Mouse (Mus musculus) embryonic stem cell, embryonic (primary cell): ENCODE data around the gene Slc11a1.

Experiments used
- CTCF ChIA-PET, 4 experiments: fragments of 300-600 bp in 2 of 4; fragments of 350-600 bp in 2 of 4; sonication (Branson Sonifier 250); formaldehyde crosslinking; loops; one replicate each; lab custom pipeline; 2022; ENCODE audit warnings: inconsistent platforms in 2 of 4; lab: Charles Lee
- POLR2A ChIA-PET, 4 experiments: fragments of 300-600 bp in 2 of 4; fragments of 350-600 bp in 2 of 4; sonication (Branson Sonifier 250); formaldehyde crosslinking; loops; one replicate each; lab custom pipeline; 2022; ENCODE audit warnings: antibody characterized with exemption in 4 of 4, inconsistent platforms in 1 of 4; lab: Charles Lee

The Slc11a1 gene

DNA sequence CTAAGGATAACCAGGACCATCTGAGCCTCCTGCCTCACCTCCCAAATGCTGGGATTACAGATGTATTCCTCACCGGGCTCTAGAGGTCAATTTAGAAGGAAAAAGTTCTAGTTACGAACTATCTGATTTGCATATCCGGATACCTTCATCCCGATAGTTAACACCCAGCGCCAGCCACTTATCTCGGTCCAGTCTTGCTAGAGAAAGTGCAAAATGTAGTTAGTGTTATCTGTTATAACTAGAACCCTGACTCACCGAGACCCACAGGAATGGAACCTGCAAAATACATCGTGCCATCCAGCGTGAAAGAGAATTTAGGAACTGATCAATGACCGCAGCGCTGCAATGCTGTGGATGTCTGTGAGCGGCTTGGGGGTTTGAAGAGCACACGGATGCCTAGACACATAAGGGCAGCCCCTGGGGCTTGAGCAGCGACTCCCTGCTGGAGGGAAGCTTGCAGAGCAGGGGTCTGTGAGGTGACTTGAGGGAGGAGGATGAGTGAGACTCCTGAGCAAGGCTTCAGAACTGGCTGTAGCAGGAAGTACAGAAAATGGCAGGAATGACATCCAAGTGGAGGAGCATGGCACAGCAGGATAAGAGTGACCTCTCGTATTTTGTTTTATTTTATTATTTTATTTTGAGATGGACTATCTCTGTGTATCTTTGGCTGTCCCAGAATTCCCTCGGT lies 26.2 kb downstream of the Slc11a1 start:
- POLR2A ChIA-PET: interaction anchor here in 2 of 4 experiments (1.2 to 3.0 kb wide), 4 partner anchors 14 to 116 kb away, joined by 3 to 12 read pairs (median 8); partner anchors contain the start of genes Aamp (in 1 of the 2) and Pnkd (in 1 of the 2)
- CTCF ChIA-PET: no interaction called here

DNA sequence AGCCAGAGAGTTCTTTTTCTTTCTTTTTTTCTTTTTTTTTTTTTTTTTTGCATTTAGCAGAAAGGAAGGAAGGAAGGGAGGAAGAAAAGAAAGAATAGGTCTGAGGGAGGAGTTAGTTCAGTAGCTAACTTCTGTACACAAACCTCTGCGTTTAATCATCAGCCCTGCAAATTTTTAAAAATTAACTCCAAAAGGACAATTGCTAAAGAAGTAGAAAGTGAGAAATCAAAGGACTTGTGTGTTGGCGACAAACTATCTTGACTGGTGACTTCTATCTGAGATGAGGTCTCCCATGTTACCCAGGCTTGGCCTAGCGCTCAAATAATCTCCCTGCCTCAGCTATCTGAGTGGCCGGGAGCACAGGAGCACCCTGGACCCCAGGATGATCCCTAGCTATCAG lies 29.2 kb downstream of the Slc11a1 start:
- POLR2A ChIA-PET: interaction anchor here in 2 of 4 experiments (0.6 to 2.5 kb wide), 3 partner anchors 11 to 102 kb away, joined by 3 to 9 read pairs (median 3); partner anchors contain the start of gene Cnot9 (in 1 of the 2)
- CTCF ChIA-PET: interaction anchor here in 1 of 4 experiments (0.7 kb wide), 1 partner anchor 30 kb away, joined by 8 read pairs; no protein-coding TSS in a partner anchor

DNA sequence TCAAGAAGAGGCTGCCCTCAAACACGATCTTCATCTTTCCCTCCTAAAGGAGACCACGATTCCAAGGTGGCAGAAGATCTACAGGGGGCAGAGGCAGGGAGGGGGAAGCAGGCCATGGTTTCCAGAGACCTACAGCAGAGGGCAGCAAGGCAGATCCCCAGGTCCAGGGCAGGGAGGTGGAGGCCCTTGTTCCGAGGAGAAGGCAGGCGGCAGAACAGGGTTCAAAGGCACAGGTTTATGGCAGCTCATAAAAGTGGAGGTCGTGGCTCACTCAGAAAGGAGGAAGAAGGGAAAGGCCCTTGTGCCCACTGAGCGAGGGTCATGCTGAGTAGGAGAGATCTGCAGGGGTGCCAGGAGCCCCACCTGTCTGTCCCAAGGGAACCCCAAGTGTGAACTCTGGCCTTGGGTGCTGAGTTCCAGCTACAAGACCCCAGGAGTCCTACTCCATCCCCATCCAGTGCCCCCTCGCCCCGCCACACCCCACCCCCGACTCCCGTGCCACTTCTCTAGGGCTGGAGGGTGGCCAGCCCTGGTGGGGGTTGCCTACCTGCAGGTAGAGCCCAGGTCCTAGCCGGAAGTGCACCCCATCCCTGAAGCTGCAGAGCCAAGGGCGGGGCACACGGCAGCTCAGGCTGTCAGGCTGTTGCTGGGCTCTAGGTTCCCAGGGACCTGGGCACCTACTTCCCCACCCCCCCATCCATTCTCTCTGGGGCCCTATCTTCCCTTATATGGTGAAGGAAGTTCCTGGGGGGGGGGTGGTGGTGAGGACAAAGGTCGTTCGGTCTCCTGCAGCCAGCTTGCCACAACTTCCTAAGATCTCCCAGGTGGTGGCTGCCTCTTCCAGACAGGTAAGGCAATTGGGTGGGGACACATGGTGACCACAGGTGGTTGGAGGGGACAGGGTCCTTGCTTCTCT lies 33.9 kb downstream of the Slc11a1 start, which contains the start of gene Vil1:
Vil1 (plus strand) TSS at position 788 of the 916 bp plus-strand sequence.
- ChIA-PET CTCF (interaction anchor here in 3 of 4 experiments (0.6 to 1.3 kb wide), 6 partner anchors 10 to 58 kb away, joined by 3 to 5 read pairs (median 4); no protein-coding TSS in a partner anchor), POLR2A (interaction anchor here in 3 of 4 experiments (0.7 to 2.4 kb wide), 8 partner anchors 10 to 81 kb away, joined by 3 to 11 read pairs (median 6); no protein-coding TSS in a partner anchor)

DNA sequence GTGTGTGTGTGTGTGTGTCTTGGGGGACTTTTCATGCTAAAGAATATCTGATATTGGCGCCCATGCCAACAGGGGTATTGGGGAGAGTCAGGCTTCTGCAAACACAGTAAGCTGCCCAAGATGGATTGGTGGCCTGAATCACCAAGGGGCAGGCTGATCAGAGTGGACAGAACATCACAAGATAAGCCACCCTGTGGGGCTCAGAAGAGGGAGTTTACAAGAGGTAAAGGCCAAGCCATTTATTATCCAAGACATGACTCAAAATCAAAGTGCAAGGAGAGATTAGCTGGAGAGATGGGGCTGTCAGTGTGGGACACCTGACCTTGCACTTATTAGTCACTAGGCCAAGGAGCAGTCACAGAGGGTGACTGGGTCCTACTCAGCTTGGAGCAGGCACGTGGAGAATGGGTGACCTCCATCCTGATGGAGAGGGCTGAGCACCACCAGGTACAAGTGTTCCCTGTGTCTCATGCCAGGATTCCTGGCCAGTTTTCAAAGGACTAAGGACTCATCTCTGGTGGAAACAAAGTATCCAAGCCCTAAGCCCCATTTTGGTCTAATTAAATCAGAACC lies 36.8 kb downstream of the Slc11a1 start:
- POLR2A ChIA-PET: interaction anchor here in 1 of 4 experiments (0.6 to 1.4 kb wide), 2 partner anchors 14 to 143 kb away, joined by 3 to 8 read pairs; no protein-coding TSS in a partner anchor
- CTCF ChIA-PET: interaction anchor here in 2 of 4 experiments (1.0 to 2.2 kb wide), 3 partner anchors 14 kb away, joined by 3 to 5 read pairs (median 3); no protein-coding TSS in a partner anchor

DNA sequence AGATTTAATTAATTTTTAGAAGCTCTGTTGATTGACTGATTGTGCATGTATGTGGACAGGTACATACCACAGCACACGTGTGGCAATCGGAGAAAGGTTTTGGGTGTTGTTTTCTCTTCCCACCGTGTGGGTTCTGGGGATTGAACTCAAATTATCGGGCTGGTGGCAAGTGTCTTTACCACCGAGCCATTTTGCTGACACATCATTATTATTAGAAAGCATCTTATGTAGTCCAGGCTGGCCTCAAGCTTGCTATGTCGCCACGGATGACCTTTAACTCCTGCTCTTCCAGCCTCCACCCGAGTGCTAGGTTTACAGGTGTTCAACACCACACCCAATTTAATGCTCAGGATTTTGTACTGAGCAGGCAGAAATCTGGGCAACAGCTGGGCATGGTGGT lies 37.7 kb downstream of the Slc11a1 start:
- ChIA-PET CTCF (interaction anchor here in 2 of 4 experiments (0.6 to 1.3 kb wide), 3 partner anchors 15 to 40 kb away, joined by 3 to 4 read pairs (median 3); no protein-coding TSS in a partner anchor), POLR2A (interaction anchor here in 1 of 4 experiments (1.4 kb wide), 2 partner anchors 15 kb away, joined by 3 to 8 read pairs; no protein-coding TSS in a partner anchor)

DNA sequence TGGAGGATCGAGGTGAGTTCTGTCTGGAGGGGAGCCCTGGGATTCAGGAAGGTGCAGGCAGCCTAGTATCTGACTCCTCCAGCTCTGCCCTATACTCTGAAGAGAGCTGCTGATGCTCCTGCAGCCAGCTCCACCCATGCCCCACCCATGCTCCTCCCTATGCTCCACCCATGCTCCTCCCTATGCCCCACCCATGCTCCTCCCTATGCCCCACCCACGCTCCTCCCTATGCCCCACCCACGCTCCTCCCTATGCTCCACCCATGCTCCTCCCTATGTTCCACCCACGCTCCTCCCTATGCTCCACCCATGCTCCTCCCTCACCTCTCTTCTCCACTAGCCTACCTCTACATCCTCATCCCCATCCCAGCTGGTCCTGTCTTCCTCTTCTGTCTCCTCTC lies 40.1 kb downstream of the Slc11a1 start:
- ChIA-PET CTCF (interaction anchor here (0.6 to 1.9 kb wide), 5 partner anchors 17 to 219 kb away, joined by 3 to 7 read pairs (median 3); no protein-coding TSS in a partner anchor), POLR2A (interaction anchor here (0.7 to 2.3 kb wide), 15 partner anchors 9 to 1105 kb away, joined by 3 to 10 read pairs (median 3); no protein-coding TSS in a partner anchor)

DNA sequence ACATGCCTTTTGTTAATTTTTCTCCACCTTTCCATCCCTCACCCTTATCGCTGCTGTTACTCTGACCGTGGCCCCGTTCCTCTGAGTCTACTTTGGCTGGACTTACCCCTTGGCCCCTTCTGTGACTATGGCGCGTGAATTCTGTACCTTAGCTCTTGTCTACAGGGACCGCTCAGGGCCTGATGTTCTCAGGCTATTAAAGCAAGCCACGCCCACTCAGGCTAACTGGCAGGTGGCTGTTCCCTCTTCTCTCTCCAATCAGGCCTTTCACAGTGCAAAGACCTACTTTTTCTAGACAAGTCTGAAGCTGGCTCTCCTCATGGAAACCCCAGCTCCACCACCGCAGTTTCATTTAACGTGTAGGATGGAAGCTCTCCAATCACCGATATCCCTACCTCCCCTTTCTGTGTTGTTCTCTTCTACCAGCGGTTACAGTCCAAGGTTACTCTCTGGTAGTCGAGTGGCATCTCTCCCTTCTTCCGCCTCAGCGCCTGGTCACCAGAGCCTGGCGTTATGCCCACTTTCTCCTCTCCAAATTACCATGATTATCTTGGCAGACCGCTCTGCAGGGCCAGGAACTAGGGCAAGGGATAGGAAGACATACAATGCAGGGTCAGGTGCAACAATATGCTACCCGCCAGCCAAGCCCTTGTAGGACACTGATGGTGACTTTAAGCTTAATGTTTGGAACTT lies 43.9 kb downstream of the Slc11a1 start:
- ChIA-PET CTCF (interaction anchor here in 3 of 4 experiments (0.8 to 2.5 kb wide), 7 partner anchors 10 to 330 kb away, joined by 3 to 15 read pairs (median 3); partner anchors contain the start of gene Prkag3 (in 1 of the 3)), POLR2A (interaction anchor here (0.6 to 3.4 kb wide), 39 partner anchors 9 to 308 kb away, joined by 3 to 25 read pairs (median 4); partner anchors contain the start of genes Aamp (in 2 of the 4), Pnkd (in 2 of the 4), Cnot9 (in 1 of the 4) and Vil1 (in 1 of the 4))

DNA sequence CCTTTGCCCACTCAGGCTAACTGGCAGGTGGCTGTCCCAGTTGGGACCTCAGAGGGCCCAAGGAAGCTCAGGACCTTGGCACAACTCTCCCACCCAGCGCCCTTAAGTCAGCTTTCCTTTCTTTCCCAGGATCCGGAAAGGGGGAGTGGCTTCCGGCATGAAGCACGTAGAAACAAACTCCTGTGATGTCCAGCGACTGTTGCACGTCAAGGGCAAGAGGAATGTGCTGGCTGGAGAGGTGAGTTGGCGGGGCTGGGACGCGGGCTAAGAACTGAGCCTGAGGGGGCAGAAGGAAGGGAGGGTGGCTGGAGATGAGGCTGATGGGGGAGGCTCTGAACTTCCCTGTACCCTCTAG lies 44.4 kb downstream of the Slc11a1 start:
- CTCF ChIA-PET: interaction anchor here in 1 of 4 experiments (0.9 to 2.5 kb wide), 5 partner anchors 10 to 518 kb away, joined by 3 to 15 read pairs (median 3); partner anchors contain the start of gene Prkag3
- POLR2A ChIA-PET: interaction anchor here in 3 of 4 experiments (0.6 to 3.4 kb wide), 28 partner anchors 8 to 309 kb away, joined by 3 to 25 read pairs (median 5); partner anchors contain the start of genes Aamp (in 2 of the 3), Pnkd (in 2 of the 3), Cnot9 (in 1 of the 3) and Vil1 (in 1 of the 3)

DNA sequence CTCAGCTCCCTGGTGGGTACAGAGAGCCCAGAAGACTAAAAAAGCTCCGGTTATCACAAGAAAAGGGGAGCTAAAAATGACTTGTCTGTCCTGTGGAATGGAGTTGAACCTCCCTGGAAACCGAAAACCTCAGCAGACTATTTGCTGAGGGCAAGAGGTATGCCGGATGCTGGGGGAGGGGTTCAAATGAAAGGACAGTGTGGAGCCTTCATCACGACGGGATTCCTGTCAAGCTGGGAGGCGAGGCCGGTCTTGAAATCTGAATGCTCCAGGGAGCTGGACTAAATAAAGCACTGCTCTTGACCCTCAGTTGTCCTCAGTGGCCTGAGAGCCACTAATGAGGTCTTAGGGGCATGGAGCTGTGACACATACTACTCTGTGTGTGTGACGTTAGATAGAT lies 48.2 kb downstream of the Slc11a1 start:
- CTCF ChIA-PET: interaction anchor here in 3 of 4 experiments (0.6 to 1.0 kb wide), 4 partner anchors 24 to 129 kb away, joined by 3 to 4 read pairs (median 4); no protein-coding TSS in a partner anchor
- POLR2A ChIA-PET: interaction anchor here in 2 of 4 experiments (0.6 to 1.7 kb wide), 9 partner anchors 9 to 176 kb away, joined by 3 to 6 read pairs (median 3); partner anchors contain the start of gene Slc11a1 (in 1 of the 2)

DNA sequence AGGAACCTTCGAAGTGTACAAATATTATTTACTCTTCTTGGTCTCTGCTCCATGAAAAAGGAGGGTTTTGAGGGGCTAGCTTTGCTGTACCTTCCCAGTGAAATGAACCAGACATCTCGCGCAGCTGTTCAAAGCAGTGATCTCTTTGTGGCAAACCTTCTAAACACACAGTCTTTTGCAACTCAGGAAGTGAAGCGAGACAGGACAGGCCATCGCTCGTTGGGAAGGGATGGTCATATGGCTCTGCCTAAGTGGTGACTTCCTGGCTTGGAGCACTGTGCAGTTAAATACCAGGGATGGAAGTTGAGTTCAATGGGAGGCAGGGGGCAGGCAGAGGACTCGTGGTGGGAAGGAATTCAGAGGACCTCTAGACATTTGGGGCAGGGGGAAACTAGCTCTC lies 50.9 kb downstream of the Slc11a1 start:
- ChIA-PET POLR2A (interaction anchor here in 2 of 4 experiments (1.4 to 4.7 kb wide), 2 partner anchors 13 to 28 kb away, joined by 3 to 22 read pairs; no protein-coding TSS in a partner anchor), CTCF (no interaction called here)

DNA sequence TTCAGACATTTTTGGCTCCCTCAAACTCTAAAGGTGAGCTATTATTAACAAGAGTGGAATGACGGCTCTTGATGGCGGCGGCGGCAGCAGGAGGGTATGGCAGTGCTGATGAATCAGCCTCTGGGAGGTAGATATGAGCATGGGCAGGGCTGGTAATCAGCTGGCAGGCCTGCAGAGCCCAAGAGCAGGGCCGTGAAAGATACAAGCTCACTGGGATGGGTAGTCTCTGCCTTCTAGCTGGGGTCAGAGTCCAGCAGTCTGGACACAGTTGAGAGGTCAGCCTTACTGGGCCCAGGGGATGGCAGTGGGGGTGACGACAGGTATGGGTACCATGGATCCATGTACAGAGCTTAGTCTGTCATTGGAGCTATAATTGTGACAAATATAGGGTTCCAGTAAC lies 58.2 kb downstream of the Slc11a1 start:
- ChIA-PET CTCF (interaction anchor here in 1 of 4 experiments (1.0 kb wide), 1 partner anchor 36 kb away, joined by 4 read pairs; no protein-coding TSS in a partner anchor), POLR2A (interaction anchor here in 3 of 4 experiments (0.6 to 3.0 kb wide), 10 partner anchors 9 to 939 kb away, joined by 3 to 25 read pairs (median 4); no protein-coding TSS in a partner anchor)

DNA sequence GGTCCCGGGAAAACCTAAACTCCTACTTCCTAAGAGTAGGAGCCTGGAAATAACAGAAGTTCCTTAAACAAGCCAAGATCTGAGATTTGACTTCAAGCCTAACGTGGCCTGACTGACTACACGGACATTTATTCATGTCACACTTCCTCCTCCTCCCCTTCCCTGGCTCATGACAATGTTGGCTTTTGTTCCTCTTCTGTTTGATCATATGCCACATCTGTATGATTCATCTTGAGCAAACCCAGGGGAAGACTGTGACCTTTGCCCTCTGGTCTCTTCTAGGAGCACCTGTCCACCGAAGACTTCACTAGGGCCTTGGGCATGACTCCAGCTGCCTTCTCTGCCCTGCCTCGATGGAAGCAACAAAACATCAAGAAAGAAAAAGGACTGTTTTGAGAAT lies 59.6 kb downstream of the Slc11a1 start:
- ChIA-PET CTCF (interaction anchor here in 1 of 4 experiments (0.5 to 0.7 kb wide), 3 partner anchors 30 to 285 kb away, joined by 3 to 8 read pairs (median 5); no protein-coding TSS in a partner anchor), POLR2A (interaction anchor here (1.0 to 4.0 kb wide), 9 partner anchors 11 to 37 kb away, joined by 3 to 25 read pairs (median 5); no protein-coding TSS in a partner anchor)

DNA sequence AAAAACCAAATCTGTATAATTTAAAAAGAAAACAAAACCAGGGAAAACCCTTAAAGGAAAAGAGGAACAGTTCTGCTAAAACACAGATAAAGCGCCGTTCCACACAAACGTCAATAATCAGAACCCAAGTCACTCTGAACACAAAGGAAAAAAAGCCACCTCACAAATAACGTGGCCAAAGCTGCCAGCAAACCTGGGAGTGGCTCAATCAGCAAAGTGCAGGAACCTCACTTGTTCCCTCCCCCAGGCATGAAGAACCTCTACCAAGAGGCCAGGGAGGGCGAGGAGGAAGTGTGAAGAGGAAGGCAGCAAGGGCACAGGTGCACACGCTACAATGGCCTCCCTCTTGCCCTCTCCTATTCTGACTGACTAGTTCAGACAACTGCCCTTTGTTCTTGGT lies 60.6 kb downstream of the Slc11a1 start:
- ChIA-PET POLR2A (interaction anchor here in 2 of 4 experiments (0.6 to 4.0 kb wide), 6 partner anchors 12 to 32 kb away, joined by 3 to 12 read pairs (median 3); no protein-coding TSS in a partner anchor), CTCF (interaction anchor here in 1 of 4 experiments (0.7 to 1.1 kb wide), 2 partner anchors 24 to 38 kb away, joined by 3 read pairs; no protein-coding TSS in a partner anchor)
